Mouse (Mus musculus): ENCODE measurements around the gene Vangl2. TPM values are rescaled to one million over a fixed set of nuclear protein-coding genes. Genes with fewer than 3 reads are reported as not detected.

Vangl2 gene
- polyA plus RNA-seq, 1 experiment from 2014 or later = 17.3 TPM

Other genes with a start within 250 kb of the Vangl2 start
- 0.79 and 1.1 TPM in 2 replicates for gene Cd84, start 188.7 kb downstream of the Vangl2 start, polyA plus RNA-seq (2015; fragmentation: Nextera tagmentation; extraction: Ambion mirVana)
- not detected in 2 replicates for gene Gm10521, start 132.8 kb downstream of the Vangl2 start, polyA plus RNA-seq (2015; fragmentation: Nextera tagmentation; extraction: Ambion mirVana)
- gene Slamf6, start 110.9 kb downstream of the Vangl2 start, polyA plus RNA-seq (2015; fragmentation: Nextera tagmentation; extraction: Ambion mirVana) = 0.09 and 0.29 TPM in 2 replicates
- not detected in 2 replicates for gene Nhlh1, start 29.1 kb upstream of the Vangl2 start, polyA plus RNA-seq (2015; fragmentation: Nextera tagmentation; extraction: Ambion mirVana)
- gene Copa, start 54.1 kb upstream of the Vangl2 start, polyA plus RNA-seq (2015; fragmentation: Nextera tagmentation; extraction: Ambion mirVana) = 221 and 237 TPM in 2 replicates
- 130 and 137 TPM in 2 replicates for gene Ncstn, start 54.4 kb upstream of the Vangl2 start, polyA plus RNA-seq (2015; fragmentation: Nextera tagmentation; extraction: Ambion mirVana)
- gene Pex19, start 98.3 kb upstream of the Vangl2 start, polyA plus RNA-seq (2015; fragmentation: Nextera tagmentation; extraction: Ambion mirVana) = 149 and 154 TPM in 2 replicates
- 125 and 132 TPM in 2 replicates for gene Dcaf8, start 119.6 kb upstream of the Vangl2 start, polyA plus RNA-seq (2015; fragmentation: Nextera tagmentation; extraction: Ambion mirVana)
- gene Pea15a, start 178.4 kb upstream of the Vangl2 start, polyA plus RNA-seq (2015; fragmentation: Nextera tagmentation; extraction: Ambion mirVana) = 107 and 124 TPM in 2 replicates
- gene Casq1, start 191.4 kb upstream of the Vangl2 start, polyA plus RNA-seq (2015; fragmentation: Nextera tagmentation; extraction: Ambion mirVana) = 6.2 and 8.9 TPM in 2 replicates
- gene Atp1a4, start 230.0 kb upstream of the Vangl2 start, polyA plus RNA-seq (2015; fragmentation: Nextera tagmentation; extraction: Ambion mirVana) = 0.05 TPM in 1 of 2 replicates, not detected in the other
- gene Igsf8, start 233.2 kb upstream of the Vangl2 start, polyA plus RNA-seq (2015; fragmentation: Nextera tagmentation; extraction: Ambion mirVana) = 48.9 and 54.4 TPM in 2 replicates